Mouse (Mus musculus) spleen, adult 2 months (tissue): ENCODE results near the gene Fam222a. TPM values are rescaled to one million over a fixed set of nuclear protein-coding genes. Genes with fewer than 3 reads are reported as not detected.
A peak's percentile ranks its signal among the peaks of the same experiment; 100 is the strongest.

Experiments used
- DNase-seq, 2 experiments: peaks; one replicate each; pipeline versions ENCODE4 v3.0.0 to v3.0.0-alpha.2; 2012 to 2021; ENCODE audit warnings: low spot score in 2 of 2, low read depth in 1 of 2
- H3K27ac ChIP-seq: fragments of 200-500 bp; 2 replicates; pipeline ENCODE4 v1.5.1; 2012; ENCODE audit warnings: low read length, inconsistent platforms; ENCODE audit not compliant: insufficient read depth
- H3K27me3 ChIP-seq: fragments of 200-500 bp; 2 replicates; pipeline ENCODE4 v1.6.1; 2012; ENCODE audit warnings: mild to moderate bottlenecking, moderate library complexity, low read length, inconsistent platforms; ENCODE audit not compliant: control insufficient read depth, insufficient read depth
- H3K36me3 ChIP-seq: fragments of 200-500 bp; 2 replicates; pipeline ENCODE4 v1.6.1; 2012; ENCODE audit warnings: mild to moderate bottlenecking, low read length, inconsistent platforms; ENCODE audit not compliant: control insufficient read depth, insufficient read depth
- H3K4me1 ChIP-seq: fragments of 200-500 bp; 2 replicates; pipeline ENCODE4 v1.6.1; 2011; ENCODE audit warnings: inconsistent platforms; ENCODE audit not compliant: control insufficient read depth, insufficient read depth, insufficient read length
- H3K4me3 ChIP-seq: fragments of 200-500 bp; 2 replicates; pipeline ENCODE4 v1.5.1; 2011; ENCODE audit warnings: mild to moderate bottlenecking, inconsistent platforms; ENCODE audit not compliant: insufficient read depth, insufficient read length; ENCODE audit errors: extremely low read depth
- CTCF ChIP-seq: fragments of 200-500 bp; IDR thresholded peaks from 2 replicates; pipeline ENCODE4 v1.5.1; 2011; ENCODE audit warnings: mild to moderate bottlenecking, inconsistent platforms; ENCODE audit not compliant: insufficient read depth, insufficient read length, insufficient replicate concordance; ENCODE audit errors: extremely low read depth
- POLR2A ChIP-seq: fragments of 200-500 bp; IDR thresholded peaks from 2 replicates; pipeline ENCODE4 v1.6.1; 2011; ENCODE audit warnings: low read depth, low read length, inconsistent platforms
- WGBS: fragments of 180-500 bp; shearing (Covaris S2); methylation state at CpG from one replicate; pipeline ENCODE4 v1.1.7; 2018; 5-methylcytosine and 5-hydroxymethylcytosine counted together
- polyA plus RNA-seq: library from polyadenylated mRNA; depleted of rRNA; stranded (reverse); fragments of >200 nt; gene quantifications from 2 replicates; pipeline ENCODE4 v1.2.3, GENCODE M21; 2012

Gene Fam222a
- polyA plus RNA-seq, 1 experiment, result 2.8 TPM

DNA sequence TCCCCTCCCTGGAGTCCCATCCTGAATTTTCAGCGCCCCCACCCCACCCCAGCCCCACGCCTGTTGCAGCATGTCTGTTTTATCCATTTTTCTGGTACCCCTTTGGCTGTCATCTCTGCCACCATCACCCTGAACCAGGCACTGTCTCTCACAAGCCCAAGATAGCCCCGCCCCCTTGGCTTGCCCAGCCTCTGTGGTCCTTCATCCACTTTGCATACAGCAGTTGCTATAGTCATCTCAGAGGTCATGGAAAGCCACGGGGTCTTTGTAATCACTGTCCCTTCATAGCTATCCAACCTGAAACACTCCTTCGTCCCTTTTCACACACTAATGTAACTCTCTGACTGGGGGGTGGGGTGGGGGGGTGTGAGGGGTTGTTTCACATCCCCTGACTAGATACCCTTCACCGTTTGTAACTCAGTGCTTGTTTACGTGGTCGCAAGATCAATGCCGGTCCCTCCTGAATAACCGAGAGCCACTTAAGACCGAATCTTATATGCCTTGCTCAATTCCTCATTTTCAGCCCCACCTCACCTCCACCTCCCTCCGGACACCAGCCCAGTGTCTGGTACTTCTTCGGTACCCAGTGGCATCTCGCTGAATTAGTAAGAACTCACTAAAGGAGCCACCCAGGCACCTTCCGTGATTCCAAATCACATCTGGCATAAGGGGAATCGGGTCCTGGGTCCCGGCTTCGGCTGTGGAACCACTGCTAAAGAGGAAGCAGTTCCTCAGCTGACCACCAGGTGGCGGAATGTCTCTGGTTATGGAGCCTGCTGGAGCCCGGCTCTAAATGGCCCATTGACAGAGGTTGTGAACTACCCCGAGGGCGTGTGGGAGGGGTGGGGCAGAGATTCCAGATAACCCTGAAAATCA is 71.2 kb downstream of the Fam222a start:
- TF ChIP-seq POLR2A (no peak), CTCF (peak; percentile 95)
- Histone ChIP-seq H3K4me3 (no peak overlapping the region; the same call in 1 of the 2 replicates), H3K36me3 (no peaks in the 10 kb centered on the region), H3K4me1 (peaks cover 3% of the 10 kb centered on the region; the same call in 1 of the 2 replicates), H3K27me3 (no peaks in the 10 kb centered on the region), H3K27ac (no peak overlapping the region)
- peak; percentile 65 to 83 for DNase-seq
- 9% methylated on average over 22 of the region's 22 CpGs for WGBS

DNA sequence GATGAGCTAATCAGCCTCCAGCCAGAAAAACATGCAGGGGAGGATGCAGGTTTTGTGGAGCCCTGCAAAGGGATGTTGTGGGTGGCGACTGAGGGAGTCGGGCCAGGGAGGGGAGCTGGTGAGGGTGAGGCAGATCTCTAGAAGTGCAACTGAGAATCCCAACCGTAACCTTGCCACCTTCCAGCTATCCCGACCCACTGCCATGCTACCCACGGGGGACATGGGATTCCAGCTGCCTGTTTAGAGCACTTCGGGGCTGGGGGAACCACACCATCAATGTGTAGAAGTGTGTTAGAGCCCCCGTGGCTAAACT is 71.8 kb downstream of the Fam222a start:
- Histone ChIP-seq H3K27ac (no peak overlapping the region), H3K36me3 (no peaks in the 10 kb centered on the region), H3K4me1 (peaks cover 3% of the 10 kb centered on the region; the same call in 1 of the 2 replicates), H3K4me3 (no peak overlapping the region), H3K27me3 (no peaks in the 10 kb centered on the region)
- WGBS, result 28% methylated on average over 7 of the region's 7 CpGs
- no peak for DNase-seq
- TF ChIP-seq CTCF, result no peak
- no peak for TF ChIP-seq POLR2A

- no peak overlapping the region for H3K4me3 ChIP-seq
- WGBS, result 81% methylated on average over 10 of the region's 10 CpGs
- H3K27me3 ChIP-seq, result no peaks in the 10 kb centered on the region
- no peaks in the 10 kb centered on the region for H3K36me3 ChIP-seq
- no peak overlapping the region for H3K27ac ChIP-seq
- TF ChIP-seq POLR2A (no peak), CTCF (no peak)
- no peak for DNase-seq
- H3K4me1 ChIP-seq, result peaks cover 3% of the 10 kb centered on the region; the same call in 1 of the 2 replicates
Measured at GRCm38 (mm10) chr5:114640809-114641208, 73.0 kb downstream of the Fam222a start.

DNA sequence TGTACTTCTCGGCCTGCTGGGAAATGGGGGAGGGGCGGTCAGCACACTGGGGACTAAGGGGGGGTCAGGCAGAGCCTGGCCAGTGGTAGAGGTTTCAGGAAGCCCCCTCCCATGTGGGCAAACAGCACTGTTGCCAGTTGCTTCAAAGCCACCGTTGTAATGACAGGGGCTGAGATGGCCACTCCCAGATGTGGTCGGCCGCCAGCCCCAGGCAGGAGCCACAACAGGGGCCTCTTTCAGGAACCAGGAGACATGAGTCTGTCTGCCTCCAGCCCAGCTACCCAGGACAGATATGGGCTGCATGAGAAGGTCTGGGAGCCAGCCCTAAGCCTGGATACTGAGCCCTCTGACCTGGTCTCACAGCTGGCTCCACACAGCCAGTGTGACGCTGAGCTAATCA is 77.1 kb downstream of the Fam222a start:
- DNase-seq, result no peak
- H3K36me3 ChIP-seq, result no peaks in the 10 kb centered on the region
- H3K27me3 ChIP-seq, result no peaks in the 10 kb centered on the region
- no peak overlapping the region for H3K4me3 ChIP-seq
- TF ChIP-seq POLR2A (no peak), CTCF (no peak)
- H3K4me1 ChIP-seq, result no peaks in the 10 kb centered on the region
- no peak overlapping the region for H3K27ac ChIP-seq
- WGBS, result 36% methylated on average over 6 of the region's 6 CpGs

- Histone ChIP-seq H3K4me3 (no peak overlapping the region), H3K27me3 (no peaks in the 10 kb centered on the region), H3K27ac (no peak overlapping the region), H3K4me1 (peaks cover 1% of the 10 kb centered on the region), H3K36me3 (no peaks in the 10 kb centered on the region)
- 91% methylated on average over 5 of the region's 5 CpGs for WGBS
- no peak for DNase-seq
- TF ChIP-seq CTCF (no peak), POLR2A (no peak)
Measured at GRCm38 (mm10) chr5:114645916-114646315, 78.1 kb downstream of the Fam222a start.

- WGBS, result 16% methylated on average over 27 of the region's 27 CpGs
- Histone ChIP-seq H3K27me3 (no peaks in the 10 kb centered on the region), H3K27ac (no peak overlapping the region), H3K4me1 (peaks cover 7% of the 10 kb centered on the region), H3K36me3 (no peaks in the 10 kb centered on the region), H3K4me3 (peak overlapping the region; percentile 23; the same call in 1 of the 2 replicates)
- no peak for DNase-seq
- no peak for TF ChIP-seq POLR2A
- TF ChIP-seq CTCF, result no peak
Measured at GRCm38 (mm10) chr5:114647211-114647974, 79.6 kb downstream of the Fam222a start.
